Mouse (Mus musculus) CH12.LX (cell line): ENCODE data around the gene Hfe2. TPM values are rescaled to one million over a fixed set of nuclear protein-coding genes. Genes with fewer than 3 reads are reported as not detected.

Experiments used
- DNase-seq: peaks from one replicate; pipeline ENCODE4 v3.0.0-alpha.2; 2013; ENCODE audit errors: extremely low read depth
- H3K27ac ChIP-seq: 2 replicates; pipeline ENCODE4 v1.5.1; 2012; ENCODE audit warnings: low read depth, mild to moderate bottlenecking, control low read depth, moderate library complexity; ENCODE audit not compliant: insufficient read depth
- H3K27me3 ChIP-seq: replicated peaks from 2 replicates; pipeline ENCODE3; 2012; ENCODE audit warnings: inconsistent platforms
- H3K36me3 ChIP-seq, 2 experiments: replicated peaks in 1 of 2; 2 replicates each; pipeline versions ENCODE3 to v1.6.1; 2012; ENCODE audit warnings: inconsistent platforms in 1 of 2, low read length in 1 of 2, mild to moderate bottlenecking in 1 of 2, mixed read lengths in 1 of 2, moderate library complexity in 1 of 2; ENCODE audit not compliant: control insufficient read depth in 1 of 2, insufficient read depth in 1 of 2
- H3K4me1 ChIP-seq, 2 experiments: 2 replicates each; pipeline ENCODE4 v1.6.1; 2012; ENCODE audit warnings: inconsistent platforms in 1 of 2, moderate library complexity in 1 of 2; ENCODE audit not compliant: insufficient read depth in 2 of 2, control insufficient read depth in 1 of 2
- H3K4me2 ChIP-seq: 2 replicates; pipeline ENCODE4 v1.6.1; 2012; ENCODE audit warnings: low read depth, mild to moderate bottlenecking, control low read depth; ENCODE audit not compliant: poor library complexity, insufficient read depth, severe bottlenecking
- H3K4me3 ChIP-seq, 3 experiments: fragments of 150-350 bp in 1 of 3; sonication (generic) in 1 of 3; replicated peaks in 1 of 3; 2 replicates each; pipeline versions ENCODE3 to v1.5.1; 2011 to 2012; ENCODE audit warnings: low read depth in 2 of 3, low read length in 2 of 3, mild to moderate bottlenecking in 2 of 3, moderate library complexity in 2 of 3, control low read depth in 1 of 3, improper control_type of control experiment in 1 of 3, inconsistent platforms in 1 of 3, mixed read lengths in 1 of 3; ENCODE audit not compliant: poor library complexity in 1 of 3
- H3K79me2 ChIP-seq: replicated peaks from 2 replicates; pipeline ENCODE4 v1.6.1; 2012; ENCODE audit warnings: mild to moderate bottlenecking, moderate library complexity; ENCODE audit not compliant: control insufficient read depth, poor library complexity, insufficient read depth, severe bottlenecking; ENCODE audit errors: extremely low read depth
- H3K9ac ChIP-seq: 2 replicates; pipeline ENCODE4 v1.6.1; 2012; ENCODE audit warnings: low read depth, mild to moderate bottlenecking, control low read depth, moderate library complexity; ENCODE audit not compliant: insufficient read depth
- H3K9me3 ChIP-seq: replicated peaks from 2 replicates; pipeline ENCODE3; 2012; ENCODE audit warnings: low read length, inconsistent platforms, mixed read lengths
- CHD1 ChIP-seq: IDR thresholded peaks from 2 replicates; pipeline ENCODE4 v1.6.1; 2012; ENCODE audit warnings: low read depth, low read length, improper control_type of control experiment, inconsistent platforms
- E2F4 ChIP-seq: IDR thresholded peaks from 2 replicates; pipeline ENCODE4 v1.6.1; 2011; ENCODE audit warnings: low read depth, low read length, improper control_type of control experiment; ENCODE audit not compliant: insufficient replicate concordance
- ELF1 ChIP-seq: IDR thresholded peaks from 2 replicates; pipeline ENCODE4 v1.6.1; 2014; ENCODE audit warnings: low read depth, mild to moderate bottlenecking, inconsistent platforms, low read length, improper control_type of control experiment
- ETS1 ChIP-seq: conservative IDR thresholded peaks from 2 replicates; pipeline ENCODE4 v1.6.1; 2012; ENCODE audit warnings: low read depth, mild to moderate bottlenecking, inconsistent platforms, low read length, improper control_type of control experiment, moderate library complexity
- GABPA ChIP-seq: IDR thresholded peaks from 2 replicates; pipeline ENCODE4 v1.6.1; 2012; ENCODE audit warnings: low read depth, low read length, improper control_type of control experiment, inconsistent platforms; ENCODE audit not compliant: insufficient replicate concordance
- HCFC1 ChIP-seq: IDR thresholded peaks from 2 replicates; pipeline ENCODE4 v1.6.1; 2012; ENCODE audit warnings: low read depth, mild to moderate bottlenecking, inconsistent platforms, low read length, improper control_type of control experiment
- IRF4 ChIP-seq: IDR thresholded peaks from 2 replicates; pipeline ENCODE4 v1.6.1; 2014; ENCODE audit warnings: low read depth, mild to moderate bottlenecking, inconsistent platforms, low read length, improper control_type of control experiment
- JUND ChIP-seq: conservative IDR thresholded peaks from 2 replicates; pipeline ENCODE4 v1.6.1; 2011; ENCODE audit warnings: low read depth, low read length, improper control_type of control experiment
- KAT2A ChIP-seq: IDR thresholded peaks from 2 replicates; pipeline ENCODE4 v1.6.1; 2012; ENCODE audit warnings: low read length, improper control_type of control experiment, inconsistent platforms; ENCODE audit not compliant: insufficient replicate concordance
- MAFK ChIP-seq: IDR thresholded peaks from 2 replicates; pipeline ENCODE4 v1.6.1; 2011; ENCODE audit warnings: low read length, improper control_type of control experiment; ENCODE audit not compliant: insufficient replicate concordance
- MAX ChIP-seq: IDR thresholded peaks from 2 replicates; pipeline ENCODE4 v1.6.1; 2011; ENCODE audit warnings: low read length, improper control_type of control experiment
- MEF2A ChIP-seq: IDR thresholded peaks from 2 replicates; pipeline ENCODE4 v1.6.1; 2014; ENCODE audit warnings: low read depth, mild to moderate bottlenecking, inconsistent platforms, low read length, improper control_type of control experiment, borderline replicate concordance
- MXI1 ChIP-seq: IDR thresholded peaks from 2 replicates; pipeline ENCODE4 v1.6.1; 2011; ENCODE audit warnings: mild to moderate bottlenecking, low read depth, low read length, improper control_type of control experiment
- NRF1 ChIP-seq: IDR thresholded peaks from 2 replicates; pipeline ENCODE4 v1.6.1; 2014; ENCODE audit warnings: low read depth, mild to moderate bottlenecking, inconsistent platforms, low read length, improper control_type of control experiment, moderate library complexity
- PAX5 ChIP-seq: IDR thresholded peaks from 2 replicates; pipeline ENCODE4 v1.6.1; 2012; ENCODE audit warnings: low read length, inconsistent platforms, mixed read lengths
- SIN3A ChIP-seq: IDR thresholded peaks from 2 replicates; pipeline ENCODE4 v1.6.1; 2012; ENCODE audit warnings: low read length, improper control_type of control experiment, inconsistent platforms
- TBP ChIP-seq: conservative IDR thresholded peaks from 2 replicates; pipeline ENCODE4 v1.6.1; 2011; ENCODE audit warnings: low read depth, low read length, improper control_type of control experiment
- UBTF ChIP-seq: IDR thresholded peaks from 2 replicates; pipeline ENCODE4 v1.6.1; 2012; ENCODE audit warnings: low read depth, mild to moderate bottlenecking, inconsistent platforms, low read length, improper control_type of control experiment, moderate library complexity
- USF2 ChIP-seq: conservative IDR thresholded peaks from 2 replicates; pipeline ENCODE4 v1.6.1; 2011; ENCODE audit warnings: low read depth, low read length, improper control_type of control experiment
- ZC3H11A ChIP-seq: IDR thresholded peaks from 2 replicates; pipeline ENCODE4 v1.6.1; 2012; ENCODE audit warnings: low read depth, mild to moderate bottlenecking, inconsistent platforms, low read length, improper control_type of control experiment
- ZKSCAN1 ChIP-seq: IDR thresholded peaks from 2 replicates; pipeline ENCODE4 v1.6.1; 2012; ENCODE audit warnings: low read depth, inconsistent platforms, low read length, improper control_type of control experiment, borderline replicate concordance
- ZMIZ1 ChIP-seq: IDR thresholded peaks from 2 replicates; pipeline ENCODE4 v1.6.1; 2012; ENCODE audit warnings: low read depth, mild to moderate bottlenecking, inconsistent platforms, low read length, improper control_type of control experiment
- dilution Hi-C: fragments of 300-500 bp; cut with MboI; formaldehyde crosslinking; loops from 2 replicates; pipeline ENCODE4 v1.14.3; 2020; ENCODE audit warnings: low sequenced_read_pairs; ENCODE audit not compliant: extremely low pct_unique_long_range_greater_than_20kb, extremely low pct_ligation_motif_present
- in situ Hi-C: fragments of 300-500 bp; cut with MboI; formaldehyde crosslinking; loops from 3 replicates; pipeline ENCODE4 v1.14.3; 2019; ENCODE audit warnings: low sequenced_read_pairs, low pct_ligation_motif_present, low pct_unique_long_range_greater_than_20kb, mixed read lengths
- polyA plus RNA-seq: library from polyadenylated mRNA; unstranded; fragments of >175 nt; gene quantifications from 2 replicates; pipeline ENCODE4 v1.2.1, GENCODE M21; 2012; ENCODE audit warnings: low read depth; ENCODE audit not compliant: insufficient read length
- total RNA-seq, 2 experiments: library from RNA; depleted of rRNA; stranded (reverse); fragments of 300-350 nt in 1 of 2; fragments of >200 nt in 1 of 2; gene quantifications; 2 replicates each; pipeline ENCODE4 v1.2.3; 2012 to 2014

Gene Hfe2
- total and polyA plus RNA-seq, 3 experiments = not detected

- Histone ChIP-seq H3K4me3 (peak overlapping the region; percentile 73 to 98 (median 80)), H3K4me2 (peak overlapping the region; percentile 69), H3K27me3 (peaks cover 3% of the 10 kb centered on the region), H3K27ac (peak overlapping the region; percentile 77), H3K79me2 (no peaks in the 10 kb centered on the region), H3K36me3 (no peaks in the 10 kb centered on the region), H3K9ac (peak overlapping the region; percentile 87), H3K9me3 (no peaks in the 10 kb centered on the region), H3K4me1 (peaks cover 0 to 18% of the 10 kb centered on the region in 2 experiments; a peak in 1 of 4 replicates)
- in situ Hi-C loops (loop anchor here (10.0 kb wide), 1 partner anchor 176 kb away; no protein-coding TSS in a partner anchor), dilution Hi-C loops (no loop called here)
- TF ChIP-seq PAX5 (no peak), ZKSCAN1 (no peak), CHD1 (no peak), GABPA (no peak), MAFK (peak; percentile 97), KAT2A (no peak), ETS1 (no peak), UBTF (no peak), SIN3A (peak; percentile 58; the same call in 1 of the 2 replicates), ELF1 (peak; percentile 97), MXI1 (no peak), USF2 (no peak), ZC3H11A (no peak), HCFC1 (no peak; the same call in 1 of the 2 replicates), IRF4 (no peak), MAX (no peak), JUND (no peak), E2F4 (no peak; the same call in 1 of the 2 replicates), MEF2A (no peak), TBP (peak; percentile 99), ZMIZ1 (no peak), NRF1 (peak; percentile 68)
- peak; percentile 86 for DNase-seq
These were observed 24.2 kb upstream of the Hfe2 start for GRCm38 (mm10) chr3:96500691-96501265.
